Mouse (Mus musculus): ENCODE results near the gene Tc2n. TPM values are rescaled to one million over a fixed set of nuclear protein-coding genes. Genes with fewer than 3 reads are reported as not detected.
A peak's percentile ranks its signal among the peaks of the same experiment; 100 is the strongest.

Gene Tc2n
- 0.10 and 0.17 TPM in 2 replicates for polyA plus RNA-seq (2016; fragmentation: Nextera tagmentation; extraction: Ambion mirVana)

GRCm38 (mm10) chr12:101718054-101718754 lies at the start of gene Tc2n:
TSS of gene Tc2n (minus strand) at chr12:101718523.
- H3K27me3 ChIP-seq (replicated peaks), result 0 out of 2 replicates have a peak, but pooled peaks cover 10% of the 10 kb centered on the region
- peak within 1 kb of the TSS; percentile 88 for H3K4me3 ChIP-seq
- ATAC-seq (ENCODE audit: insufficient number of reproducible peaks, low FRiP score), result peak; percentile 94
- peak within 1 kb of the TSS; percentile 68 for H3K9ac ChIP-seq
- H3K4me2 ChIP-seq, result peak within 1 kb of the TSS; percentile 100
- H3K9me3 ChIP-seq (replicated peaks), result no peaks in the 10 kb centered on the region
- H3K36me3 ChIP-seq, result no peaks in the 10 kb centered on the region
- H3K4me1 ChIP-seq (replicated peaks), result 0 out of 2 replicates have a peak, but pooled peaks cover 3% of the 10 kb centered on the region
- no peak within 1 kb of the TSS for H3K27ac ChIP-seq (ENCODE audit: poor library complexity, severe bottlenecking)
- under 1% methylated on average over 74 of the region's 75 CpGs for WGBS

GRCm38 (mm10) chr12:101767306-101768053 lies 49.2 kb upstream of the Tc2n start:
- Histone ChIP-seq H3K4me3 (no peak overlapping the region), H3K27ac (ENCODE audit: poor library complexity, severe bottlenecking) (peak overlapping the region; percentile 67), H3K4me2 (no peak overlapping the region), H3K9me3 (replicated peaks) (no peaks in the 10 kb centered on the region), H3K36me3 (no peaks in the 10 kb centered on the region), H3K9ac (no peak overlapping the region), H3K4me1 (replicated peaks) (peaks cover 22% of the 10 kb centered on the region), H3K27me3 (replicated peaks) (no peaks in the 10 kb centered on the region)
- ATAC-seq (ENCODE audit: insufficient number of reproducible peaks, low FRiP score), result peak; percentile 62; the same call in 1 of the 2 replicates
- 29% methylated on average over 9 of the region's 9 CpGs for WGBS

GRCm38 (mm10) chr12:101766228-101766852 lies 48.0 kb upstream of the Tc2n start:
- no peaks in the 10 kb centered on the region for H3K9me3 ChIP-seq (replicated peaks)
- no peak overlapping the region for H3K4me2 ChIP-seq
- H3K9ac ChIP-seq, result no peak overlapping the region
- H3K36me3 ChIP-seq, result no peaks in the 10 kb centered on the region
- H3K27me3 ChIP-seq (replicated peaks), result no peaks in the 10 kb centered on the region
- no peak overlapping the region for H3K4me3 ChIP-seq
- no peak overlapping the region for H3K27ac ChIP-seq (ENCODE audit: poor library complexity, severe bottlenecking)
- peaks cover 22% of the 10 kb centered on the region for H3K4me1 ChIP-seq (replicated peaks)
- 57% methylated on average over 3 of the region's 3 CpGs for WGBS
- ATAC-seq (ENCODE audit: insufficient number of reproducible peaks, low FRiP score), result peak; percentile 24; the same call in 1 of the 2 replicates

DNA sequence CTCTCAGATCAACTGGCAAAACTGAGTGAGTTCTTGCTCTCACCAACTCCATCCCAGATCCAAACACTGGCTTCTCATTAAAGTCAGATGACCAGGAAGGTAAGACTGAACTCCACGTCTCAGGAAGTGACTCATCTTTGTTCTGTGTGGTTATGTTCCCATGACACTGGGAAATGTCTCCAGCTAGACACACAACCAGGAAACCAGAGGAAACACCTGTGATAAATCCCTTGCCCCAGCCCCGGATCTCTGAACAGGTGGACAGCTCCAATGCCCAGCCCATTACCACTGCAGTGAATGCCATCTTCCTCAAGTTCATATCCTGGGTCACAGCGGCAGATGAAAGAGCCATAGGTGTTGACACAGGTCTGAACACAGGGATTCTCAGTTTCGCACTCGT lies 46.5 kb upstream of the Tc2n start:
- no peaks in the 10 kb centered on the region for H3K36me3 ChIP-seq
- no peak for ATAC-seq (ENCODE audit: insufficient number of reproducible peaks, low FRiP score)
- no peak overlapping the region for H3K27ac ChIP-seq (ENCODE audit: poor library complexity, severe bottlenecking)
- H3K9me3 ChIP-seq (replicated peaks), result no peaks in the 10 kb centered on the region
- no peaks in the 10 kb centered on the region for H3K27me3 ChIP-seq (replicated peaks)
- H3K4me2 ChIP-seq, result no peak overlapping the region
- no peak overlapping the region for H3K9ac ChIP-seq
- peaks cover 22% of the 10 kb centered on the region for H3K4me1 ChIP-seq (replicated peaks)
- 73% methylated on average over 5 of the region's 5 CpGs for WGBS
- H3K4me3 ChIP-seq, result no peak overlapping the region

DNA sequence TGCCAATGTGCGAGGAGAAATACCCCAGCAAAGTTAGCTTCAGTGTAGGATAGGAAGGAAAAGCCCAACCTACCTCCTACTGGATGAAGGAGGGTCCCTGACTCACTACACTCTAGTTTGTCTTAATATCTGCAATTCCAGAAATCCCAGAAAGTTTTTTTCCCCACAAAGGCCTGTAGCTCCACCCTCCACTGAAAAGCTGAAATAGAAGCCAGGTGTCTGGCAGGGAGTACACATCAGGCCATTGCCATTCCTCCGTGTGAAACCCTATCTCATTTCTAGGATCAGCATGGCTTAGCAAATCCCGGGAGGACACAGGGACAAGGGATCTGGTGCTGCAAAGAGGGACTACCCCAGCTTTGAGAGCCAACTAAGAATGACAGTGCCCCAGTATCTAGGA lies 44.7 kb upstream of the Tc2n start:
- no peak for ATAC-seq (ENCODE audit: insufficient number of reproducible peaks, low FRiP score)
- 55% methylated on average over 3 of the region's 3 CpGs for WGBS
- no peak overlapping the region for H3K9ac ChIP-seq
- H3K4me2 ChIP-seq, result no peak overlapping the region
- no peaks in the 10 kb centered on the region for H3K27me3 ChIP-seq (replicated peaks)
- H3K4me3 ChIP-seq, result no peak overlapping the region
- H3K9me3 ChIP-seq (replicated peaks), result no peaks in the 10 kb centered on the region
- no peak overlapping the region for H3K27ac ChIP-seq (ENCODE audit: poor library complexity, severe bottlenecking)
- H3K36me3 ChIP-seq, result no peaks in the 10 kb centered on the region
- peaks cover 19% of the 10 kb centered on the region for H3K4me1 ChIP-seq (replicated peaks)

GRCm38 (mm10) chr12:101762054-101762453 lies 43.7 kb upstream of the Tc2n start:
- no peak overlapping the region for H3K9ac ChIP-seq
- no peak overlapping the region for H3K27ac ChIP-seq (ENCODE audit: poor library complexity, severe bottlenecking)
- no peaks in the 10 kb centered on the region for H3K27me3 ChIP-seq (replicated peaks)
- H3K9me3 ChIP-seq (replicated peaks), result no peaks in the 10 kb centered on the region
- H3K4me3 ChIP-seq, result no peak overlapping the region
- no peak overlapping the region for H3K4me2 ChIP-seq
- WGBS, result 93% methylated on average over 5 of the region's 5 CpGs
- H3K4me1 ChIP-seq (replicated peaks), result peaks cover 9% of the 10 kb centered on the region
- no peaks in the 10 kb centered on the region; the same call in 1 of the 2 replicates for H3K36me3 ChIP-seq
- ATAC-seq (ENCODE audit: insufficient number of reproducible peaks, low FRiP score), result no peak

DNA sequence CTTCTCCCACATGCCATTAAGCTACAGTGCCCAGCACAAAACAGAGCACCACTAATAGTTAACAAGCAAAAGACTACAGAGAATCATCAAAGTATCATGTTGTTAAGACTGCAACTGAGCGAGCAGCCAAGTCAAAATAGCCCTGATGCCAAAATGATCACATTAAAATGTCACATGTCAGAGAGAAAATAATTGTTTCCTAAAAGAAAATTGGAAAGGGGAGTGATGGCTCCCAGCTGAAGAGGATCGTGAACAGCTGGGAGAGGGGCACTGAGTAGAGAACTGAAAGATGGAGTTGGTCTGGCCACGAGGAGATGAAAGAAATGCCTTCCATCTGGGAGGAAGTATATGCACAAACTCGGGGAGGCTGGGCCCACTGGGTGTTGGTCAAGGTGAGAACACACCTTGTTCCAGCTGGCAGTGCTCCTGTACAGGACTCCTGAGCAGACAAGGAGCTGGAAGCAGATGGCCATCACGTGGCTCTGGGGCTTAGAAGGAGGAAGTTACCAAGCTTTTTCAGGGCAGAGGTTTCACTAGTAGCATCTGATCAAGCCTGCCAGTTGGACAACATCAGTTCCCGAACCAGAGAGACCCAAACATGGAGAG lies 41.2 kb upstream of the Tc2n start:
- Histone ChIP-seq H3K4me1 (replicated peaks) (no peaks in the 10 kb centered on the region), H3K36me3 (no peaks in the 10 kb centered on the region; the same call in 1 of the 2 replicates), H3K4me3 (no peak overlapping the region), H3K9me3 (replicated peaks) (no peaks in the 10 kb centered on the region), H3K9ac (no peak overlapping the region), H3K4me2 (no peak overlapping the region), H3K27me3 (replicated peaks) (no peaks in the 10 kb centered on the region), H3K27ac (ENCODE audit: poor library complexity, severe bottlenecking) (no peak overlapping the region)
- 58% methylated on average over 6 of the region's 6 CpGs for WGBS
- ATAC-seq (ENCODE audit: insufficient number of reproducible peaks, low FRiP score), result no peak

- no peak for ATAC-seq (ENCODE audit: insufficient number of reproducible peaks, low FRiP score)
- H3K27me3 ChIP-seq (replicated peaks), result no peaks in the 10 kb centered on the region
- H3K9me3 ChIP-seq (replicated peaks), result no peaks in the 10 kb centered on the region
- H3K9ac ChIP-seq, result no peak overlapping the region
- no peaks in the 10 kb centered on the region; the same call in 1 of the 2 replicates for H3K36me3 ChIP-seq
- no peak overlapping the region for H3K4me3 ChIP-seq
- no peak overlapping the region for H3K27ac ChIP-seq (ENCODE audit: poor library complexity, severe bottlenecking)
- no peaks in the 10 kb centered on the region for H3K4me1 ChIP-seq (replicated peaks)
- H3K4me2 ChIP-seq, result no peak overlapping the region
These were observed 40.4 kb upstream of the Tc2n start for GRCm38 (mm10) chr12:101758698-101759097.

- Histone ChIP-seq H3K4me2 (no peak overlapping the region), H3K36me3 (no peaks in the 10 kb centered on the region), H3K9ac (no peak overlapping the region), H3K4me1 (replicated peaks) (peaks cover 7% of the 10 kb centered on the region; the same call in 1 of the 2 replicates), H3K27me3 (replicated peaks) (no peaks in the 10 kb centered on the region), H3K4me3 (no peak overlapping the region), H3K9me3 (replicated peaks) (no peaks in the 10 kb centered on the region), H3K27ac (ENCODE audit: poor library complexity, severe bottlenecking) (no peak overlapping the region)
- 43% methylated on average over 2 of the region's 2 CpGs for WGBS
- no peak for ATAC-seq (ENCODE audit: insufficient number of reproducible peaks, low FRiP score)
These were observed 24.1 kb upstream of the Tc2n start for GRCm38 (mm10) chr12:101742375-101742774.

DNA sequence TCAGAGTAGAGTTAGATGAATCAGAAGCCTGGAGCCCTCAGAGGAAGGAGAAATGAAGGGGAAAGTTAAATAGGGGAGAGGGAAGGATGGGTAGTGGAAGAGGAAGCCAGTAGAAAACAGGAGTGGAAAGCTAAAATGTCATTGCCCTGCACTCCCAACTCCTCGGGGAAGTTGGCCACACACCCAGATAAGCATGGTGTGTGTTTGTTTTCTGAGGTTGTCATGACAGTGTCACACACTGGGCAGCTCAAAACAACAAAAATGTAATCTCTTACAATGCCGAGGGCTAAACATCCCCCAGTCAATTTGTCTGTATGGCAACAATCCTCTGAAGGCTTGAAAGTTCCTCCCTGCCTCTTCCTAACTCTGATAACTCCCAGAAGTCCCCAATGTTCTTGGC lies 22.2 kb upstream of the Tc2n start:
- H3K27me3 ChIP-seq (replicated peaks), result no peaks in the 10 kb centered on the region
- no peak for ATAC-seq (ENCODE audit: insufficient number of reproducible peaks, low FRiP score)
- no peak overlapping the region for H3K4me3 ChIP-seq
- no peak overlapping the region for H3K4me2 ChIP-seq
- no peaks in the 10 kb centered on the region for H3K36me3 ChIP-seq
- WGBS, result 14% methylated on average over 2 of the region's 2 CpGs
- H3K9ac ChIP-seq, result no peak overlapping the region
- H3K4me1 ChIP-seq (replicated peaks), result peaks cover 7% of the 10 kb centered on the region; the same call in 1 of the 2 replicates
- no peak overlapping the region for H3K27ac ChIP-seq (ENCODE audit: poor library complexity, severe bottlenecking)
- 0 out of 2 replicates have a peak, but pooled peaks cover 6% of the 10 kb centered on the region for H3K9me3 ChIP-seq (replicated peaks)

DNA sequence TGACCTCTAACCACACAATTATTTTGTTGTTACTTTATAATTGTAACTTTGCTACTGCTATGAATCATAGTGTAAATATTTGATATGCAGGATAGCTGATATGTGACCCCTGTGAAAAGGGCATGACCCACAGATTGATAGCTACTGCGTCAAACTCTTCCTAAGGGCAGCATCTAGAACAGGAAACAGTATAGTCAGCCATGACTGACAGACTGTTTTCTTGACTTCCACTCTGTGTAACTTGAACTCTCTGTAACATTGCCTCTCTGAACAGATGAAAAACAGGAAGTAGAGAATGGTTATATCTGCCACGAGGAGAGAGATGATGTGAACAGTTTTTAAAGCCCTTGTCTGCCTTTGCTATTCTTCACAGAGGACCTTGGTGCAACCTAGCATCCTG lies 21.7 kb upstream of the Tc2n start:
- WGBS, result 32% methylated on average over 2 of the region's 2 CpGs
- no peak overlapping the region for H3K4me2 ChIP-seq
- H3K9ac ChIP-seq, result no peak overlapping the region
- ATAC-seq (ENCODE audit: insufficient number of reproducible peaks, low FRiP score), result no peak
- no peaks in the 10 kb centered on the region for H3K27me3 ChIP-seq (replicated peaks)
- no peak overlapping the region for H3K4me3 ChIP-seq
- 0 out of 2 replicates have a peak, but pooled peaks cover 6% of the 10 kb centered on the region for H3K9me3 ChIP-seq (replicated peaks)
- H3K27ac ChIP-seq (ENCODE audit: poor library complexity, severe bottlenecking), result no peak overlapping the region
- H3K36me3 ChIP-seq, result no peaks in the 10 kb centered on the region
- peaks cover 7% of the 10 kb centered on the region; the same call in 1 of the 2 replicates for H3K4me1 ChIP-seq (replicated peaks)

All from heart, embryonic 12.5 days (tissue).